Mouse (Mus musculus): ENCODE measurements at regions not wholly inside any gene's neighbourhood (a gene's known extent, or its start where the extent isn't known, plus 50 kb on each side); places are given as distances from the start of the nearest gene placed in this dataset.

DNA sequence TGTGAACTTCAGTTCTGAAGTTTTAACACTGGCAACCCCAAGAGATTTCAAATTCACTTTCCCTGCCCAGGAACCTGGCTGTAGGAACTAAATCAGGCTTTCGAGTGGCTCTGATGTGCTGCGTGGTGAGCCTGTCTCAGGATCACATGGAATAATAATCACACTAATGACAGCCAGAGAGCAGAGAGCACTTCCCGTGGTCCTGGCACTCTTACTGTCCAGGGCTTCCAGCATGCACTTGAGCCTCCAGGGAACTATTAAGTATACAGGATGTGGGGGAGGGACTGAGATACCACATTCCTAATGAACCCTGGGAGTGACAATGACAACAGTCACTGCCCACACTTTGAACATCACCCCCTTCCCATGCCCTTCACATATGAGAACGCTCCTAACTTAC, 90.2 kb downstream of the H2al1j start:
- WGBS: 32% methylated on average over 4 of the region's 4 CpGs
- H3K9me3 ChIP-seq (ENCODE audit: control insufficient read depth, low read length): no peaks in the 10 kb centered on the region
- H3K4me3 ChIP-seq (ENCODE audit: control insufficient read depth in 1 of 2, insufficient read depth in 1 of 2, low read depth in 1 of 2, low read length in 2 of 2): no peak overlapping the region
- H3K27me3 ChIP-seq (ENCODE audit: control insufficient read depth, insufficient read depth, low read length): no peaks in the 10 kb centered on the region
- H3K4me1 ChIP-seq (ENCODE audit: control insufficient read depth in 2 of 2, insufficient read depth in 2 of 2, low read length in 2 of 2): peaks cover 7 to 14% of the 10 kb centered on the region in 2 experiments; a peak in 3 of 4 replicates
- H3K9ac ChIP-seq (ENCODE audit: low read length): no peak overlapping the region
- H3K27ac ChIP-seq (replicated peaks in 1 of 2; ENCODE audit: control insufficient read depth in 1 of 2, insufficient read depth in 1 of 2, low read depth in 2 of 2, low read length in 2 of 2): peak overlapping the region; percentile 9 to 67; a peak in 2 of 4 replicates
- no peaks in the 10 kb centered on the region for H3K36me3 ChIP-seq (ENCODE audit: control insufficient read depth, insufficient read depth, low read length)
- no peak overlapping the region for H3K4me2 ChIP-seq (ENCODE audit: low read length)
- ATAC-seq (ENCODE audit: insufficient number of reproducible peaks, insufficient read depth, low FRiP score, low read depth): peak; percentile 70

GRCm38 (mm10) chrX:11418261-11418660, 90.6 kb downstream of the H2al1j start:
- Histone ChIP-seq H3K9ac (ENCODE audit: low read length) (no peak overlapping the region), H3K4me1 (ENCODE audit: control insufficient read depth in 2 of 2, insufficient read depth in 2 of 2, low read length in 2 of 2) (peaks cover 7 to 14% of the 10 kb centered on the region in 2 experiments; a peak in 3 of 4 replicates), H3K9me3 (ENCODE audit: control insufficient read depth, low read length) (no peaks in the 10 kb centered on the region), H3K36me3 (ENCODE audit: control insufficient read depth, insufficient read depth, low read length) (no peaks in the 10 kb centered on the region), H3K27ac (replicated peaks in 1 of 2; ENCODE audit: control insufficient read depth in 1 of 2, insufficient read depth in 1 of 2, low read depth in 2 of 2, low read length in 2 of 2) (peak overlapping the region; percentile 9 to 67; a peak in 3 of 4 replicates), H3K4me2 (ENCODE audit: low read length) (no peak overlapping the region), H3K27me3 (ENCODE audit: control insufficient read depth, insufficient read depth, low read length) (no peaks in the 10 kb centered on the region), H3K4me3 (ENCODE audit: control insufficient read depth in 1 of 2, insufficient read depth in 1 of 2, low read depth in 1 of 2, low read length in 2 of 2) (no peak overlapping the region)
- WGBS: 67% methylated on average over 10 of the region's 10 CpGs
- no peak for ATAC-seq (ENCODE audit: insufficient number of reproducible peaks, insufficient read depth, low FRiP score, low read depth)

DNA sequence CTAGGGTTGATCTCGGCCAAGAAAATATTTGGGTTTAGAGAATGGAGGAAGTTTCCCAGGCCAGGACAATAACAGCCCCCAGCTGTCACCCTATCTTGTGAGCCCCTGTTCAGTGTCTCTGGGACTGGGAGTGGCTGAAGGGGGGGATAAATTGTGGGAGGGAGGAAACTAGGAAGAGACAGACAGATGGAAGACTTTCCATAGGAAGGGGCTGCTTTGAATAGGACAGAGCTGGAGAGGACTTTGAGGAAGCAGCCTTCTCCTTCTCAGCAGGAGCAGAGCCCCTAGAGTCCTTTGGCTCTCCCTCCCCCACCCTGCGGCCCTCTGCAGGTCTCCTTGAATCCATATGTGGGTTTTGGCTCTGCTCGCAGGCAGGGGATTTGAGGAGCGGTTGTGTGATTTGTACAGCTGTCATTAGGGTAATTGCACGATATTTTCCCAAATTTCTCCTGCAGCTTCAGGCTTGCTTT, 91.6 kb downstream of the H2al1j start:
- no peaks in the 10 kb centered on the region for H3K36me3 ChIP-seq (ENCODE audit: control insufficient read depth, insufficient read depth, low read length)
- no peak overlapping the region for H3K4me3 ChIP-seq (ENCODE audit: control insufficient read depth in 1 of 2, insufficient read depth in 1 of 2, low read depth in 1 of 2, low read length in 2 of 2)
- peak; percentile 52 for ATAC-seq (ENCODE audit: insufficient number of reproducible peaks, insufficient read depth, low FRiP score, low read depth)
- no peaks in the 10 kb centered on the region for H3K9me3 ChIP-seq (ENCODE audit: control insufficient read depth, low read length)
- H3K9ac ChIP-seq (ENCODE audit: low read length): no peak overlapping the region
- H3K27ac ChIP-seq (replicated peaks in 1 of 2; ENCODE audit: control insufficient read depth in 1 of 2, insufficient read depth in 1 of 2, low read depth in 2 of 2, low read length in 2 of 2): peak overlapping the region; percentile 58 to 67; a peak in 3 of 4 replicates
- no peaks in the 10 kb centered on the region for H3K27me3 ChIP-seq (ENCODE audit: control insufficient read depth, insufficient read depth, low read length)
- 38% methylated on average over 5 of the region's 5 CpGs for WGBS
- H3K4me2 ChIP-seq (ENCODE audit: low read length): no peak overlapping the region
- peaks cover 7 to 14% of the 10 kb centered on the region in 2 experiments; a peak in 3 of 4 replicates for H3K4me1 ChIP-seq (ENCODE audit: control insufficient read depth in 2 of 2, insufficient read depth in 2 of 2, low read length in 2 of 2)

DNA sequence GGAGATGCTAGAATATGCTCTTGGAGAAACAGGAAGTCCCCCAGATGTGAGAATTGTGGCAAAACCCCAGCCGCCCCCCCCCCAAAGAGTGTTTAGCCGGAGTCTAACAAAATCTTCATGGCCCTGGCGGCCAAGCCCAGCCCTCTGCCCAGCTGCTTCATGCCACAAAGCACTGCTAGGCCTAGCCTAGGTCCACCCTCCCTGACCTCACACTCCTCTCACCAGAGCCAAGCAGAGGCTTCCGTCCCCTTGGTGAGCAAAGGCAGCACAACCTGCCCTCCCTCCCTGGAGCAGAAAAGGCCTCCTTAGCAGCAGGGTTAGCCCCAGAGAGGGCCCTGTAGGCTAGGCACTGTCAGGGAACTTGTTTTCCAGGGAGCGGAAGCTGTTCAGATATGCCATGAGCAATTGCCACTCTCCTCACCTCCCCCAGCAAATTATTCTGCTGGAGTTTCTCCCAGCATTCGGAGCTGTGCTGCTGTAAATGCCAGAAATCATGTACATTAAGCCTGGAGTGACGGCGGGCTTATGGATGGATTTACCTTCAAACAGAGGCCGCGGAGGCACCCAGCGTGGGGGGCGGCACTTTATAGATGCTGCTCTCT, 104.9 kb downstream of the H2al1j start:
- Histone ChIP-seq H3K4me3 (ENCODE audit: control insufficient read depth in 1 of 2, insufficient read depth in 1 of 2, low read depth in 1 of 2, low read length in 2 of 2) (no peak overlapping the region), H3K9me3 (ENCODE audit: control insufficient read depth, low read length) (no peaks in the 10 kb centered on the region), H3K4me1 (ENCODE audit: control insufficient read depth in 2 of 2, insufficient read depth in 2 of 2, low read length in 2 of 2) (peaks cover 16 to 23% of the 10 kb centered on the region in 2 experiments), H3K27me3 (ENCODE audit: control insufficient read depth, insufficient read depth, low read length) (0 out of 2 replicates have a peak, but pooled peaks cover 10% of the 10 kb centered on the region), H3K36me3 (ENCODE audit: control insufficient read depth, insufficient read depth, low read length) (no peaks in the 10 kb centered on the region), H3K9ac (ENCODE audit: low read length) (no peak overlapping the region), H3K27ac (replicated peaks in 1 of 2; ENCODE audit: control insufficient read depth in 1 of 2, insufficient read depth in 1 of 2, low read depth in 2 of 2, low read length in 2 of 2) (no peak overlapping the region), H3K4me2 (ENCODE audit: low read length) (no peak overlapping the region)
- WGBS: 78% methylated on average over 12 of the region's 12 CpGs
- ATAC-seq (ENCODE audit: insufficient number of reproducible peaks, insufficient read depth, low FRiP score, low read depth): no peak

- Histone ChIP-seq H3K27me3 (ENCODE audit: control insufficient read depth, insufficient read depth, low read length) (0 out of 2 replicates have a peak, but pooled peaks cover 8% of the 10 kb centered on the region), H3K4me3 (ENCODE audit: control insufficient read depth in 1 of 2, insufficient read depth in 1 of 2, low read depth in 1 of 2, low read length in 2 of 2) (no peak overlapping the region), H3K27ac (replicated peaks in 1 of 2; ENCODE audit: control insufficient read depth in 1 of 2, insufficient read depth in 1 of 2, low read depth in 2 of 2, low read length in 2 of 2) (no peak overlapping the region), H3K36me3 (ENCODE audit: control insufficient read depth, insufficient read depth, low read length) (no peaks in the 10 kb centered on the region), H3K4me1 (ENCODE audit: control insufficient read depth in 2 of 2, insufficient read depth in 2 of 2, low read length in 2 of 2) (peaks cover 21 to 24% of the 10 kb centered on the region in 2 experiments), H3K9ac (ENCODE audit: low read length) (no peak overlapping the region), H3K4me2 (ENCODE audit: low read length) (no peak overlapping the region), H3K9me3 (ENCODE audit: control insufficient read depth, low read length) (no peaks in the 10 kb centered on the region)
- WGBS: 47% methylated on average over 6 of the region's 6 CpGs
- ATAC-seq (ENCODE audit: insufficient number of reproducible peaks, insufficient read depth, low FRiP score, low read depth): no peak
Observed at GRCm38 (mm10) chrX:11435338-11435737, 107.7 kb downstream of the H2al1j start.

- H3K27ac ChIP-seq (replicated peaks in 1 of 2; ENCODE audit: control insufficient read depth in 1 of 2, insufficient read depth in 1 of 2, low read depth in 2 of 2, low read length in 2 of 2): peak overlapping the region; percentile 44 to 55; a peak in 3 of 4 replicates
Observed at GRCm38 (mm10) chrX:11437151-11437944, 109.7 kb downstream of the H2al1j start.

DNA sequence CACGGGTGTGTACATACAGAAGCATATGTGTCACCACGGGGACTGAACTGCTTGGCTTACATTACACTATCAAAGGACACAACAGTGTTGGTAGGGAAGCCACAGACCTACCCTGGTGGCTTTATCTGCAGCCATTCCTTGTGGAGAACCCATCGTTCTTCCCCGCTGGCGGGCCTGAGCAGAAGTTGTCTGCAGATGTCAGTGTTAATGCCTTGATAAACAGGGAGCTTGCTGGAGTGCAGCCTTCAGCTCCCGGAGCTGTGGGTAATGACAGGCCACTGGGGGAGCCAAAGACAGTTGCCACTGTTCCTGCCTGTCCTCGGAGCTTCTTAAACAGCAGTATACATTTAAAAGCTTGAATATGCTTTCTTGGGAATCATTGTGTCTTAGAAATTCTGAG, 115.9 kb downstream of the H2al1j start:
- no peak overlapping the region for H3K9ac ChIP-seq (ENCODE audit: low read length)
- 37% methylated on average over 7 of the region's 7 CpGs for WGBS
- H3K27ac ChIP-seq (replicated peaks in 1 of 2; ENCODE audit: control insufficient read depth in 1 of 2, insufficient read depth in 1 of 2, low read depth in 2 of 2, low read length in 2 of 2): no peak overlapping the region
- ATAC-seq (ENCODE audit: insufficient number of reproducible peaks, insufficient read depth, low FRiP score, low read depth): no peak
- H3K4me2 ChIP-seq (ENCODE audit: low read length): no peak overlapping the region
- peaks cover 11 to 12% of the 10 kb centered on the region in 2 experiments for H3K4me1 ChIP-seq (ENCODE audit: control insufficient read depth in 2 of 2, insufficient read depth in 2 of 2, low read length in 2 of 2)
- no peaks in the 10 kb centered on the region for H3K9me3 ChIP-seq (ENCODE audit: control insufficient read depth, low read length)
- no peaks in the 10 kb centered on the region for H3K36me3 ChIP-seq (ENCODE audit: control insufficient read depth, insufficient read depth, low read length)
- no peaks in the 10 kb centered on the region for H3K27me3 ChIP-seq (ENCODE audit: control insufficient read depth, insufficient read depth, low read length)
- H3K4me3 ChIP-seq (ENCODE audit: control insufficient read depth in 1 of 2, insufficient read depth in 1 of 2, low read depth in 1 of 2, low read length in 2 of 2): no peak overlapping the region

More at GRCm38 (mm10) chrX:11437151-11437944, 109.7 kb downstream of the H2al1j start:
- H3K4me3 ChIP-seq (ENCODE audit: control insufficient read depth in 1 of 2, insufficient read depth in 1 of 2, low read depth in 1 of 2, low read length in 2 of 2): no peak overlapping the region
- peak overlapping the region; percentile 22 for H3K4me2 ChIP-seq (ENCODE audit: low read length)
- H3K9me3 ChIP-seq (ENCODE audit: control insufficient read depth, low read length): no peaks in the 10 kb centered on the region
- no peak overlapping the region for H3K9ac ChIP-seq (ENCODE audit: low read length)
- ATAC-seq (ENCODE audit: insufficient number of reproducible peaks, insufficient read depth, low FRiP score, low read depth): no peak
- no peaks in the 10 kb centered on the region for H3K36me3 ChIP-seq (ENCODE audit: control insufficient read depth, insufficient read depth, low read length)
- WGBS: 39% methylated on average over 12 of the region's 12 CpGs
- 0 out of 2 replicates have a peak, but pooled peaks cover 8% of the 10 kb centered on the region for H3K27me3 ChIP-seq (ENCODE audit: control insufficient read depth, insufficient read depth, low read length)
- peaks cover 21 to 24% of the 10 kb centered on the region in 2 experiments for H3K4me1 ChIP-seq (ENCODE audit: control insufficient read depth in 2 of 2, insufficient read depth in 2 of 2, low read length in 2 of 2)
